Mouse (Mus musculus) cerebellum, adult 11-12 months (tissue): ENCODE results near the gene Mcee.

Source experiments
- DNase-seq: peaks from one replicate; pipeline ENCODE4 v3.0.0; 2022

Gene Mcee

GRCm38 (mm10) chr7:64392122-64392818 lies at the start of gene Mcee, which contains the start of gene Mphosph10:
Mcee (plus strand) TSS chr7:64392607.
Mphosph10 (minus strand) TSS chr7:64392268.
- DNase-seq: peak; percentile 94

DNA sequence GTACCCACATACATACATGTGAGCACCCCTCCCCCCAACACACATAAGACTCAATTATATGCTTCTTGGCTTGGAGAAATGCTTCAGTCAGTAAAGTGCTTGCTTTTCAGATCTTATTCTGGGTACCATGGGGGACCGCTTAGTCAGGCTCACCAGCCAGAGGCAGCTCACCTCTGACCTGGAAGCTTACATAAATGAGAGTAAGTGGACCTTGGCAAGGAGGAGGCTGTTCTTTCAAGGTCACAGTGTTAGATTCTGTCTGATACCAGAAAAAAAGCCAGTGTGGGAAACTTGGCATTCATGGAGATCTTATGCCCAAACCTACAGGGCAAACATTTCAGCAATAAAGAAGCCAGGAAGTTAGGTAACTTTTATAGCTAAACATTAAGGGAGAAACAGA lies 44.6 kb upstream of the Mcee start:
- no peak for DNase-seq

DNA sequence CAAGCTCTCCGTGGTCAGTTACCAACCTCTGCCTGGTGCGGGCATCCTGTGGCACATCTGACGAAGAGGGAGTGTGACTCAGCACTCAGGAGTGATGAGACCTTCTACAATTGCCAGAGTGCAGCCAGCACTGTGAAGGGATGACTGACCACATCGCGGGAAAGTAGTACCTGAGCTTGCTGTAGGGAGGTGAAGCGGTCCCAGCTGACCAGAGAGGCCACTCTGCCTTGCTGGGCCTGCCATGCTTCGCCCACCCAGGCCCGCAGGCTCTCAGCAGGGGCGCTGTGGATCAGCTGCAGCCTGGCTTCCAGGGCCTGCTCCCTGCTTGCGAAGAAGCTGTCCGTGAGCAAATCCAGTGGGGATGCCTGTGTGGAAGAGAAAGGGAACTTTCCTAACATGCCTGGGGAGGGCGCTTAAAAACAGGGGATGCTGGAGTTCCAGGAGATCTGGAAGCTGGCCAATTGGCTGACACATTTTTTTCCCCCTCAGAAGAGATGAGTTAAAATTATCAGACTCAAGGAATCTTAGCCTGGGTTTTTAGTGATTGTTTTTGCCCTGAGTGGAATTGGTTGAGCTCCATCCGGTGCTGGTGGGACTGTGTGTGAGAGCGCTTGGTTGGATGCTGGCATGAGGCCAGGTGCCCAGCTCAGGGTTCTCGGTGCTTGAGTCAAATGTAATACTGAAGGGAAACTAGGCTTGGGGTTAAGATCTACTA lies 43.1 kb upstream of the Mcee start:
- peak; percentile 30 for DNase-seq

DNA sequence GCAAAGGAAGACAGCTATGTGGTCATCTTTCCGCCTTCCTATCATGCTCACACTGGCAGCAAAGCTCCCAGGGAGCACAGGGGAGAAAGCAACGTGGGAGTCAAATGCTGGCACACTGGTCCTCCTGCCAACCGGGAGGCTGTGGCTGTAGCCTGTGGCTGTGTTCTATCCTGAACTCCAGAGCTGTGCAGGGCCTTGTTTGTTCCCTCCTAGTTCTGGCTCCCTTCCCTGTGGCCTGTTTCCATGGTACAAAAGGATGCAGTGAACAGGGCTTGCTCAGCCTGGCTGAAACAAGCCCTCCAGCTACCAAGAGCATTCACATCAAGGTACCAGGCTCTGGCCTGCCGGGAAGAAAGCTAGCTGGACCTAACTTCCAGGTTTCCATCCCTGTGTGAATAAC lies 41.3 kb upstream of the Mcee start:
- peak; percentile 83 for DNase-seq

GRCm38 (mm10) chr7:64354206-64354605 lies 38.2 kb upstream of the Mcee start:
- DNase-seq: no peak

DNA sequence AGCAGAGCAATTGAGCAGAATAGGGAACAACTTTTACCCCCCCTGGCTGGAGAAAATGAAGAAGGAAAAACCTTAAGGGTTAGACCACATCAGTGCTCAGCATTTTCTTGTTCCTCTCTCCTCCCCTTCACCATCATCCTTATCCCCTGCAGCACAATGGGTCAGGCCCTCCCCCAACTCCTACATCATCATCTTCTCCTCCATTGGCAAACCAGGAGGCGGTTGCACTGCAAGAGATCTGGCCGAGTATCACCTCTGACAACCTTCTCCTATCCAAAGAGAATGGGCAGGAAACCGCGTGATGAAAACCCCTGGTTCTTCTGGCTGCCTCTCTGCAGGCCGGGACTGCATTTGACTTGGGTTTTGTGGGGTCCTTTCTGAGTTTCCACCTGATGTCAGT lies 35.7 kb upstream of the Mcee start:
- no peak for DNase-seq

- peak; percentile 43 for DNase-seq
Observed at GRCm38 (mm10) chr7:64357405-64357804, 35.0 kb upstream of the Mcee start.

DNA sequence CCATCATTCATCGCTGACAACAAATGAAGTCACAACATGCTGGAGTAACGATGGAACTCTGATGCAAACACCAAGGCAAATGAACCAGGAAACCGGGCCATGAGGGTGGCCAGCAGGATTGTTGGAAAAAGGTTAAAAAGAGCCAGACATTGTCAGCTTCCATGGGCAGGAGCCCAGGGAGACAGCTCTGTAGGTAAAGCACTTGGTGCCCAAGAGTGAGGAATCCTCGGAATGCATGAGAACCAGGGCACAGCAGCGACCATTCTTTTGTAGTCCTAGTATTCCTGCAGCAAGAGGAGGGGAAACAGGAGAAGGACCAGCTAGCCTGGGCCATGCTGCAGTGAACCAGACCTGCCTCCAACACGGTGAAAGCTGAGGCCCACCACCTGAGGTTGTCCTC lies 33.7 kb upstream of the Mcee start:
- DNase-seq: no peak

DNA sequence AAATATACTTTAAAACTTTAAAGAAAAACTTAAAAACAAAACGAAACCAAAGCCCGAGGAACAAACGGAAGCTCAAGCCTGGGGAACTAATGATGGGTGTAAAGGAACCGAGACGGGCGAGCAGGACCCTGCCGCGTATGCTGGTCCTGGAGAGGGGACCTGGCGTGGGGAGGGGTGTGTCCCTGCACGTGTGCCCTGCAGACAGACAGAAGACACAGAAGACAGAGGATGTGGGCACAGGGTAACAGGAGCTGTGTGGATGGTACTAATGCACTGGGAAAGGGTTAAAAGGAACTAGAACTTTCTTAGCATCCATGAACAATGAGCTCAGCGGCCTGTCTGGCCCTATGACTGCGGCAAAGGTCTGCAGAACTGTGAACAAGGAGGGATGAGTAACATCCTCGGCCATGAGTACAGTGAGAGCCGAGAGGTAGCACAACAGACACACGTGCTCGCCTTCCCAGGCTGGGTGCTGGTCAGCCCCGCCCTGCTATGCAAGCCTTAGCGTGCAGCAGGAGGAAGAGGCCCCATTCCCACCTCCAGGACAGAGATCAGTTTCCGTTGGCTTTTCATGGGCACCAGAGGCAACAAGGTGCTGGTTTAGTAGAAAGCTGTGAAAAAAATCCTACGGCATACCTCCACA lies 32.3 kb upstream of the Mcee start:
- DNase-seq: no peak

- peak; percentile 31 for DNase-seq
Observed at GRCm38 (mm10) chr7:64360586-64360945, 31.8 kb upstream of the Mcee start.

DNA sequence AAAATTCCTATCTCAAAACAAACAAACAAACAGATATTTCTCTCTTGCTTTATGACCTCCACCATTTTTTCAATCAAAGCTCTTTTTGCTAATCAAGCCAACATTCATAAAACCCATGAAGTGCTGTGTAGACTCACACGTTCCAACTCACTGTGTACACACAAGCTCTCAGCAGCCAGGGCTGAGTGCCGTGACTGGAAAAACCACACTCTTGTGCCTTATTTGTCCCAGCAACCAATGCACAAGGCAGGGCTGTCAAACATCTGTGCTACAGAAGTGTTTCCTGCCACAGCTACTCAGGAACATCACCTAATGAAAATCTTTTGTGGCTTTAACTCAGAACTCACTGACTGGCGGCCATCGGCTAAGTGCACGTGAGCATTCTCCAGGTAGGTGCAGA lies 26.5 kb upstream of the Mcee start:
- DNase-seq: no peak

DNA sequence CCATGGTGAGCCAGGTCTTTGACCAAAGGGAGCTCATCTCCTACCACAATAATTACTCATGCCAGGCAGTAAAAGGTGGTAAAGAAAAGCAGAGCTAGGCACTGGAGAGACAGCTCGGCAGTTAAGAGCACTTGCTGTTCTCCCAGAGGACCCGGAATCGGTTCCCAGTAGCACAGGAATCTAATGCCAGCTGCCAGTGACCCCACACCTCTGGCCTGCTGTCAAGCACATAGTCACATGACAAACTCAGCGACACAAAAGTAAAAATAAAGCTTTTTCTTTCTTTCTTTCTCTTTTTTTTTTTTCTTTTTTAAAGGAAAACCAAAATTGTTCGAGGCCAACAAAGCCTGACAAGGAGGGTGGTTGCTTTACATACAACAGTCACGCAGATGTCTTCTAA lies 22.6 kb upstream of the Mcee start:
- DNase-seq: no peak

DNA sequence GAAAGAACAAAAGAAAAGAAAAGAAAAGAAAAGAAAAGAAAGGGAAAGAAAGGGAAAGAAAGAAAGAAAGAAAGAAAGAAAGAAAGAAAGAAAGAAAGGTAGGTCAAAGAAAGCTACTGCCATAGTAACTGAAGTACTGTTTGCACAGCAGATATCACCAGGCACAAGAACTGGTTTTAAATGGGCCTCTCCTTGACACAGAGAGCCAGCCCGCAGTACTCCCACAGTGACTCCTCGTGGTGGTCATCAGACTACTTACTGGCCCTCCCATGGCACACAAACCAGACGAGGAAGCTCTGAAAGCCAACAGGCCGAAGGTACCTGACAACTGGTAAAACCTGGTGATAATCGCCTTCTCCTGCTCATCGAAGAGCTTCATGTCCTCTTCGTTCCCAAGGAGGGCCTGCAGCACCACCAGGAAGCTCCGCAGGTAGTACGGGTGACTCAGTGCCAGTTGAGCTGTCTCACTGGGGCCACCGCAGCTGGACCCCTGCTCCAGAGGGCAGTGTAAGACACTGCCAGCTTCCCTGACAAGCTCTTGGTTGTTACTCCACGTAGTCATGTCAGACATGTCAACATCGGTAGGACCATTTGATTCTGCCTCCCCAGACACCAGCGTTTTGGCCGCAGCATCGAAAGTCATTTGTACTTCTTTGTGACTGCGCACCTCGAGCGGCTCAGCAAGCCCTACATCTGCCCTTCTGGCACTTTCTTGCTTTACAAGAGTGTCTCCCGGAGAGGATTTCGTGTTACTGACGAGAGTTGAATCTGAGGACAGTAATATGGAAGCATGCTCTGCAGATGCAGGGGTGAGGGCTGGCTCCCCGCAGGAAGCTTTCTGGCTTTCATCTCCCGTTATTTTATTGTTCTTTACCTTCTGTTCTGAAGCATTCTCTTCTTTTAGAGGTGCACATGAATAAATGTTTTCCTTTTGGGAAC lies 20.2 kb upstream of the Mcee start:
- DNase-seq: no peak

DNA sequence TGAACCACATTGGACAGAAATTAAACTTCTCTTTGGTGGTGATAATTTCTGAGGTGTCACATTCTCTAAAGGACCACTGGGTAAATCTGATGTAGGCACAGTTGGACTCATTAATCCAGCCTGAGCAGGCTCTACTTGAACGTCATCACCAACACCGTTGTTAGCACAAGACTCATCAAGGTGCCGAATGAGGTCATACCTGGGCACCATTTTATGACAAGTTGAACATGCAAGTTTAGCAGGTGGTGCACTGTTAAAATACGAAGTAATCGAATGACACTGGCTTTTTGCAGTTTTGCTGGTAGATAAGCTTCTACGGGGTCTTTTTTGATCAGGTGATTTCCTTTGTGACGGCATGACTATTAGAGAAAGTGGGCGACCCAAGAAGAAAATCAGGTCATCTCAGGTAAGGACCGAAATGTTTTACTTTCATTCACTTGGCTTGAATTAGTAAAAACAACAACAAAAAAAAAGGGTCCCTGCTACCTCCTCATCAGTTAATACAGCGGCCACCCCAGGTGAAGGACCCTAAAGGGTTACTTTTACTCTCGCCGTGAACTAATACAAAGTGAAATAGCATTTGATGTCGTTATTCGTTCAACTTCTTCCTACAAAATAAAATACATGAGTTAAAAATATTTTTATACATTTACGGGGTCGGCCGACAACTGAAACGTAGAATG lies 19.1 kb upstream of the Mcee start:
- peak; percentile 23 for DNase-seq

DNA sequence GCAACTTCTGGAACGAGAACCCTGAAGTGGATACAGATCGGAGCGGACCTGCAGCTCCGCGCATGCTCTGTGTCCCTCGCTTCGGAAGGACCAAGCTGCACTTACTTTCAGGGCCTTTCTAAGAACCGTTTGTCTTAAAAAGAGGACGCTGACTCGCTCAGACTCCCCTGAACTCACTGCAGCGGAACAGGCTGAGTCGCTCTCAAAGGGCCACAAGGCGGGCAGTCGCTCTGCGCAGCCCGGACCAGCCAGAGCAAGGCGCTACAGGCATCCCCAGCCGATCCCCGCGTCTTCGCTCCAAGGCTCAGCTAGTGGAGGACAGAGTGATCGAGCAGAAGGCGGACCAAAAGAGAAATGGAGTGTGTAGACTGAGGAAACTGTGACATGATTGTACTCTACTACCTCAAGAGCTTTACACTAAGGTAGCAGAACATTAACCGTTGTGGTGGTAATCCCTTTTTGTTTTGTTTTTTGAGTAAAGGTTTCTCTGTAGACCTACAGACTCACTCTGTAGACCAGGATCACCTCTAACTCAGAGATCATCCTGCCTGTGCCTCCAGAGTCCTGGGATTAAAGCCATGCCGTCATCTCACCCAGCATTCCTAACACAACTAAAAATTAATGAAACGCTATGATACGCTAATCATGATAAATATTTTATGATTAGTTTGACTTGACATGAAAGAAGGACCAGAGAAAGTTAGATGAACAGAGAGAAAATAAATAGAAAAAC lies 18.4 kb upstream of the Mcee start, which contains the start of gene Fan1:
Gene Fan1 (minus strand): TSS at position 266 of the 733 bp plus-strand sequence.
- DNase-seq: peak; percentile 82

GRCm38 (mm10) chr7:64391479-64391878 lies 928 bp upstream of the Mcee start:
- peak; percentile 38 for DNase-seq

DNA sequence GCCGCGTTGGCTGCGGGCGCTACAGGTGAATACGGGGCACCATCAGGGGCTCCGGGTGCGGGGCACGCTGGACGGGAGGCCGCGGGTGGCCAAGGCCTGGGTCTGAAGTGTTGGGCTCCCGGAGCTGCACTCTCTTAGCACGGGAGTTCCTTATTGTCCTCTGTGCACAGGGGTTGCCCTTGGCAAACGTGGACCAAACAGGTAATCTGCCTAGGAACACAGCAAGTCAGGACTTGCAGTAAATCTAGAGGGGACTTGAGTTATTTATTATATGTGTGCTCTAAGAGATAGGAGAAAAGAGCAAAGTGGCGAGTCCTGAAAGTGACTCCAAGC lies 378 bp downstream of the Mcee start:
- DNase-seq: no peak

GRCm38 (mm10) chr7:64400725-64401124 lies 8.3 kb downstream of the Mcee start:
- DNase-seq: no peak

DNA sequence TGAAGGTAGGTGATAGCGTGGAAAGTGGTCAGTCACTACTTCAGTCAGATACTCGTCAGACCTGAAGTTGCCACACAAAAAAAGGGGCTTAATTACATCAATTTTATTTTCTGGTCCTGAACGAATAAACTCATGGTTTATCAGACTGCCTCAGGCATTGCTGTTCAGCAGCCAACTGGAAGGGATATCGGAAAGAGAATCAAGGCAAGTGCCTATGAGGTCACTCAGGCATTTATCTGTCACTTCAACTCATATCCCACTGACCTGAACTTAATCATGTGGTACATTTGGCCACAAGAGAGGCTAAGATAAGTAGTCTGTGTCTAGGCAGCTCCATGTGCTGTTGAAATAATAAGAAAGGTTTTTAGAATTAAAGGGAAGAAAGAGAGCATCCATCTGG lies 10.0 kb downstream of the Mcee start:
- DNase-seq: no peak

DNA sequence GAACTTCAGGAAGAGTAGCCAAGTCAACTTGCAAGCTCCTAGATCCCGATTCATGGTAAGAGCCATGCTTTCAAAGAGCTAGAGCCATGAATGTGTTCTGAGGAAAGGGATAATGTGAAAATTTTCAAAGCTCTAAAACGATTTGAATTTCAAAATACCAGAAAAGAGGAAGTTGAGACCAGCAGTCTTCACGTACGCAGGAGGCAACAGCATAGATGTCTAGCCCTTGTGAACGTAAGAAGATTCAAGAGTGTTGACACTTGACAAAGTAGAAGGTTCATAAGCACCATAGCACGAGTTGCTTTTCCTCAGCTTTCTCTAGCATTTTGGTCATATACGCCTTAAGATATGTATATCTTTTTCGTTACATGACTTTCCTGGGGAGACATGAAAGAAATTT lies 11.6 kb downstream of the Mcee start:
- DNase-seq: no peak

DNA sequence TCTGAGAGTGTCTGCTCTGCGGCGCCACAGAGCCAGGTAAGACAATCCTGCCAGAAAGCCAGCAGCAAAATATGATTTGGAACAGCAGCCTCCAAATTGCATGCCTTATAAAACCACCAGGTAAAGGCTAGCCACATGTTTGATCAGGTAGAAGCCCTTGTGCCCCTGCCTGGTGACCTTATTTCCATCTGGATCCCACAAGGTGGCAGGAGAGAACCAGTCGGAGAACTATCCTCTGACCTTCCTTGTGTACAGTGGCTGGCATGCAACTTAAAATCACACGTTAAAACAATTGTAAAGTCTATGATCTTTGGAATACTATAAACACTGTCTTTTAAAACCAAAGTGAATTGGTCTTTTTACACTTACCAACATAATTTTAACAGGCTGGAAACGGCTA lies 32.5 kb downstream of the Mcee start:
- peak; percentile 39 for DNase-seq
